Mouse (Mus musculus) stomach, postnatal 0 days (tissue): ENCODE results near the gene Rnf182.

Source experiments
- CTCF ChIP-seq: IDR thresholded peaks from 2 replicates; pipeline ENCODE4 v1.5.1; 2016; ENCODE audit warnings: antibody characterized with exemption, low read depth, mild to moderate bottlenecking, moderate library complexity
- EP300 ChIP-seq: optimal IDR thresholded peaks from 2 replicates; pipeline ENCODE3; 2016; ENCODE audit warnings: antibody characterized with exemption

GRCm38 (mm10) chr13:43677159-43677882 lies 61.8 kb downstream of the Rnf182 start:
- no peak for TF ChIP-seq CTCF
- no peak for TF ChIP-seq EP300
